Comparison of ENCODE assay signal across 23 mouse cellular contexts in genomic region chr16:30006826-30007225, GRCm38 (mm10). TPM values are rescaled to one million over a fixed set of nuclear protein-coding genes. Genes with fewer than 3 reads are reported as not detected.
DNase-seq lines count a peak whose midpoint lies in the region; ATAC-seq and TF ChIP-seq lines count a peak whose summit lies in the region.
"Had no signal": no experiment of that assay in that cellular context is flagged by ENCODE, and none has a peak within 500 bp of the region (broad histone marks: within the 10 kb centered on the region; RNA-seq: fewer than 3 reads in every experiment).

No protein-coding gene starts in this region.

- H3K9me3 ChIP-seq in lung, embryonic 14.5 days (ENCODE audit: low read depth, low read length) = no peaks in the 10 kb centered on the region
- H3K9me3 ChIP-seq in embryonic facial prominence, embryonic 12.5 days = no peaks in the 10 kb centered on the region
- no peaks in the 10 kb centered on the region for H3K9me3 ChIP-seq in limb, embryonic 10.5 days (replicated peaks)
- H3K9me3 ChIP-seq in forebrain, embryonic 13.5 days (replicated peaks) = no peaks in the 10 kb centered on the region
- H3K9me3 ChIP-seq: forebrain, embryonic 15.5 days; G1E; heart, embryonic 15.5 days; hindbrain, embryonic 15.5 days had no signal

- H3K27ac ChIP-seq in lung, embryonic 14.5 days (ENCODE audit: low read depth) = no peak overlapping the region
- H3K27ac ChIP-seq in embryonic facial prominence, embryonic 12.5 days = peak overlapping the region; percentile 20; the same call in 1 of the 2 replicates
- peak overlapping the region; percentile 34; the same call in 1 of the 2 replicates for H3K27ac ChIP-seq in limb, embryonic 10.5 days
- no peak overlapping the region for H3K27ac ChIP-seq in forebrain, embryonic 13.5 days
- H3K27ac ChIP-seq: forebrain, embryonic 15.5 days; heart, adult 2 months; heart, embryonic 15.5 days; hindbrain, embryonic 15.5 days had no signal

- no peaks in the 10 kb centered on the region for H3K27me3 ChIP-seq in lung, embryonic 14.5 days (ENCODE audit: insufficient read depth, low read length)
- no peaks in the 10 kb centered on the region for H3K27me3 ChIP-seq in embryonic facial prominence, embryonic 12.5 days
- H3K27me3 ChIP-seq in limb, embryonic 10.5 days (ENCODE audit: low read depth, poor library complexity, severe bottlenecking) = peaks cover 19% of the 10 kb centered on the region
- peaks cover 26% of the 10 kb centered on the region; the same call in 1 of the 2 replicates for H3K27me3 ChIP-seq in forebrain, embryonic 13.5 days
- H3K27me3 ChIP-seq: forebrain, embryonic 15.5 days had no signal

- no peak overlapping the region for H3K4me3 ChIP-seq in lung, embryonic 14.5 days (ENCODE audit: low read depth, low read length)
- H3K4me3 ChIP-seq in embryonic facial prominence, embryonic 12.5 days = no peak overlapping the region
- no peak overlapping the region for H3K4me3 ChIP-seq in limb, embryonic 10.5 days
- H3K4me3 ChIP-seq in forebrain, embryonic 13.5 days = no peak overlapping the region
- H3K4me3 ChIP-seq: forebrain, embryonic 15.5 days; heart, adult 2 months; heart, embryonic 15.5 days; hindbrain, embryonic 15.5 days had no signal

- peak; percentile 13 for DNase-seq in lung, embryonic 14.5 days
- no peak for DNase-seq in lung, adult 18-20 months
- DNase-seq in ZHBTc4 (ENCODE audit: low read depth, low spot score) = peak; percentile 44
- DNase-seq in limb, embryonic 10.5 days (ENCODE audit: low spot score) = no peak
- no peak for DNase-seq in retina, postnatal 1 day
- DNase-seq: adrenal gland, postnatal 25 days; cerebellum, adult 11 months; cerebellum, adult 8-10 months; cerebellum, postnatal 14 days; embryo, embryonic 11 days; gastrocnemius, postnatal 10 days; heart, adult 2 months; heart, postnatal 14 days; kidney, adult 2 months had no signal

- no peak overlapping the region for H3K9ac ChIP-seq in lung, embryonic 14.5 days
- no peak overlapping the region for H3K9ac ChIP-seq in embryonic facial prominence, embryonic 12.5 days
- no peak overlapping the region for H3K9ac ChIP-seq in forebrain, embryonic 13.5 days
- H3K9ac ChIP-seq: forebrain, embryonic 15.5 days; heart, embryonic 15.5 days; hindbrain, embryonic 15.5 days had no signal

- no peaks in the 10 kb centered on the region for H3K36me3 ChIP-seq in lung, embryonic 14.5 days (ENCODE audit: insufficient read depth)
- H3K36me3 ChIP-seq in embryonic facial prominence, embryonic 12.5 days = no peaks in the 10 kb centered on the region
- H3K36me3 ChIP-seq in limb, embryonic 10.5 days = no peaks in the 10 kb centered on the region; the same call in 1 of the 2 replicates
- no peaks in the 10 kb centered on the region for H3K36me3 ChIP-seq in forebrain, embryonic 13.5 days (ENCODE audit: poor library complexity, severe bottlenecking)
- H3K36me3 ChIP-seq: forebrain, embryonic 15.5 days; G1E; heart, embryonic 15.5 days; hindbrain, embryonic 15.5 days had no signal

- ATAC-seq in lung, embryonic 14.5 days (ENCODE audit: insufficient read depth) = no peak
- no peak for ATAC-seq in embryonic facial prominence, embryonic 12.5 days (ENCODE audit: insufficient number of reproducible peaks, insufficient read depth, low FRiP score, low TSS enrichment)
- no peak for ATAC-seq in forebrain, embryonic 13.5 days
- ATAC-seq: activated CD4-positive, CD25-positive, alpha-beta regulatory T cell, adult 4 months; forebrain, embryonic 15.5 days; intestine, embryonic 16.5 days had no signal

- peaks cover 15% of the 10 kb centered on the region for H3K4me1 ChIP-seq in lung, embryonic 14.5 days (ENCODE audit: insufficient read depth)
- H3K4me1 ChIP-seq in embryonic facial prominence, embryonic 12.5 days = peaks cover 46% of the 10 kb centered on the region
- peaks cover 66% of the 10 kb centered on the region for H3K4me1 ChIP-seq in limb, embryonic 10.5 days
- peaks cover 19% of the 10 kb centered on the region for H3K4me1 ChIP-seq in forebrain, embryonic 13.5 days

- WGBS in lung, embryonic 14.5 days = 70% methylated on average over 4 of the region's 4 CpGs
- 14% methylated on average over 4 of the region's 4 CpGs for WGBS in embryonic facial prominence, embryonic 12.5 days
- WGBS in limb, embryonic 10.5 days = 62% methylated on average over 4 of the region's 4 CpGs
- WGBS in forebrain, embryonic 13.5 days = 60% methylated on average over 4 of the region's 4 CpGs

- TF ChIP-seq CTCF in lung, embryonic 14.5 days (IDR thresholded peaks at IDR 0.05; ENCODE audit: low read depth) = no peak

- no peak overlapping the region for H3K4me2 ChIP-seq in lung, embryonic 14.5 days
- H3K4me2 ChIP-seq in embryonic facial prominence, embryonic 12.5 days (replicated peaks) = no peak overlapping the region
- no peak overlapping the region for H3K4me2 ChIP-seq in forebrain, embryonic 13.5 days
- H3K4me2 ChIP-seq: forebrain, embryonic 15.5 days; heart, embryonic 11.5 days; heart, embryonic 15.5 days; hindbrain, embryonic 15.5 days had no signal

RNA-seq across cellular contexts. Expression of gene Hes1, which starts 57.4 kb away (rescaled TPM):
- 52.9 and 54.0 TPM in 2 replicates for polyA plus RNA-seq in lung, embryonic 14.5 days (2014; fragmentation: Nextera tagmentation; extraction: Ambion mirVana)
- polyA plus RNA-seq in embryonic facial prominence, embryonic 12.5 days (2016; fragmentation: Nextera tagmentation; extraction: Ambion mirVana) = 64.0 and 65.2 TPM in 2 replicates
- 39.5 and 45.5 TPM in 2 replicates for polyA plus RNA-seq in limb, embryonic 10.5 days (2016; fragmentation: Nextera tagmentation; extraction: Ambion mirVana)
- 29.9 and 30.4 TPM in 2 replicates for polyA plus RNA-seq in forebrain, embryonic 13.5 days (2015; fragmentation: Nextera tagmentation; extraction: Ambion mirVana)
- polyA plus RNA-seq: activated CD4-positive, CD25-positive, alpha-beta regulatory T cell, adult 4 months had no signal

Comparison
In these comparisons a context has a peak if more than half of its experiments do, and no peak if none do; other contexts are left out.
1. DNase-seq: peak in lung, embryonic 14.5 days (single experiment) and ZHBTc4 (single experiment); none in lung, adult 18-20 months (0 of 2), limb, embryonic 10.5 days (single experiment) and retina, postnatal 1 day (single experiment).
2. H3K27ac ChIP-seq: peak in embryonic facial prominence, embryonic 12.5 days (single experiment) and limb, embryonic 10.5 days (single experiment); none in lung, embryonic 14.5 days (single experiment) and forebrain, embryonic 13.5 days (single experiment).